Mouse (Mus musculus) midbrain, embryonic 15.5 days (tissue): ENCODE results near the gene Tlcd2. TPM values are rescaled to one million over a fixed set of nuclear protein-coding genes. Genes with fewer than 3 reads are reported as not detected.

Experiments
- ATAC-seq: fragments of 200-750 bp; cut with Nextera tagmentation; replicated peaks from 2 replicates; pipeline ENCODE4 v1.8.0; 2017; ENCODE audit warnings: moderate TSS enrichment
- H3K27ac ChIP-seq: fragments of 300-500 bp; sonication (generic); 2 replicates; pipeline ENCODE4 v1.5.1; 2015; ENCODE audit warnings: mild to moderate bottlenecking, inconsistent platforms
- H3K27me3 ChIP-seq: fragments of 300-500 bp; sonication (generic); replicated peaks from 2 replicates; pipeline ENCODE4 v1.6.1; 2015; ENCODE audit warnings: inconsistent platforms
- H3K36me3 ChIP-seq: fragments of 300-500 bp; sonication (generic); replicated peaks from 2 replicates; pipeline ENCODE4 v1.6.1; 2015; ENCODE audit warnings: inconsistent platforms
- H3K4me1 ChIP-seq: fragments of 300-500 bp; sonication (generic); 2 replicates; pipeline ENCODE4 v1.6.1; 2015; ENCODE audit warnings: inconsistent platforms
- H3K4me2 ChIP-seq: fragments of 300-500 bp; sonication (generic); 2 replicates; pipeline ENCODE4 v1.6.1; 2015; ENCODE audit warnings: inconsistent platforms, mild to moderate bottlenecking, moderate library complexity
- H3K4me3 ChIP-seq: fragments of 300-500 bp; sonication (generic); 2 replicates; pipeline ENCODE4 v1.5.1; 2015; ENCODE audit warnings: mild to moderate bottlenecking, inconsistent platforms
- H3K9ac ChIP-seq: fragments of 300-500 bp; sonication (generic); 2 replicates; pipeline ENCODE4 v1.6.1; 2015; ENCODE audit warnings: mild to moderate bottlenecking, inconsistent platforms
- H3K9me3 ChIP-seq: fragments of 300-500 bp; sonication (generic); 2 replicates; pipeline ENCODE4 v1.6.1; 2016; ENCODE audit warnings: inconsistent platforms
- WGBS: fragments of 180-500 bp; shearing (Covaris S2); methylation state at CpG from one replicate; pipeline ENCODE4 v1.1.7; 2015; ENCODE audit warnings: mixed read lengths; 5-methylcytosine and 5-hydroxymethylcytosine counted together
- polyA plus RNA-seq: library from polyadenylated mRNA; unstranded; fragments of >200 nt; fragmentation: Nextera tagmentation; extraction: Ambion mirVana; gene quantifications from 2 replicates; pipeline ENCODE4 v1.2.1, GENCODE M21; 2015

The Tlcd2 gene
- polyA plus RNA-seq, 1 experiment from 2014 or later, result 2.2 TPM

DNA sequence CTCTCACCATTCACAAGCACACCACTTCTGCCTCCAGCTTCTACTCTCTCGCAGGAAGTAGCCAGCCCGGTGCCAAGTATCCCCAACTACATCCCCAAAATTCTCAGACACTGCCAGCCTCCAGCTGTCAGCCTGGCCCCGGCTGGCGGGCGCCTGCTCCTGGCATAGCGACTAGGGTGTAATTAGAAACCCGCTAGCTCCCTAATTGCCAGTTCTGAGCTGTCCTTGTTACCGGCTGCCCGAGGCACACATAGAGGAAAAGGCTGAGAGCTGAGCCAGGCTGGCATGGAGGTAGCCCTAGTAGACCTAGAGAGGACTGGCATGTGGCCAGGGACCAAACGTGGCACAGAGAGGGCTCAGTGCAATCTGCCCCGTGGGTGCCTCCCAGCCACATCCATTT lies 30.2 kb upstream of the Tlcd2 start:
- no peaks in the 10 kb centered on the region for H3K27me3 ChIP-seq
- H3K9me3 ChIP-seq, result no peaks in the 10 kb centered on the region
- H3K27ac ChIP-seq, result no peak overlapping the region
- no peak overlapping the region for H3K9ac ChIP-seq
- WGBS, result 72% methylated on average over 11 of the region's 11 CpGs
- H3K4me1 ChIP-seq, result no peaks in the 10 kb centered on the region
- no peak overlapping the region for H3K4me2 ChIP-seq
- H3K36me3 ChIP-seq, result no peaks in the 10 kb centered on the region
- no peak overlapping the region for H3K4me3 ChIP-seq
- ATAC-seq, result no peak

DNA sequence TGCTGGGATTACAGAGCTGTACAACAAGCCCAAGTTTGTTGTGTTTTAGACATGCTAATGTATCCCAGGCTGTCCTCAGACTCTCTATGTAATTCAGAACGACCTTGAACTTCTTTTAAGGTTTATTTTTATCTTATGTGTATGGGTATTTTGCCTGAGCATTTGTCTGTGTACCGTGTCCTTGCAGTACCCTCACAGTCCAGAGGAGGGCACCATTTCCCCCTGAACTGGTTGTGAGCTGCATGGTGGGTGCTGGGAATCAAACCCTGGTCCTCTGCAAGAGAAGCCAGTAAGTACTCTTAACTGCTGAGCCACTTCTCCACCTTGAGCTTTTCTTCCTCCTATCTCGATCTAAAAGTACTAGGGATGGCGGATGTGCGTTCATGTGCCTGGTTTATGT lies 27.4 kb upstream of the Tlcd2 start:
- H3K27ac ChIP-seq, result no peak overlapping the region
- H3K9me3 ChIP-seq, result no peaks in the 10 kb centered on the region
- H3K27me3 ChIP-seq, result no peaks in the 10 kb centered on the region
- H3K4me1 ChIP-seq, result no peaks in the 10 kb centered on the region
- no peak for ATAC-seq
- no peak overlapping the region for H3K4me2 ChIP-seq
- no peak overlapping the region for H3K4me3 ChIP-seq
- no peak overlapping the region for H3K9ac ChIP-seq
- H3K36me3 ChIP-seq, result no peaks in the 10 kb centered on the region
- WGBS, result 88% methylated on average over 5 of the region's 5 CpGs

DNA sequence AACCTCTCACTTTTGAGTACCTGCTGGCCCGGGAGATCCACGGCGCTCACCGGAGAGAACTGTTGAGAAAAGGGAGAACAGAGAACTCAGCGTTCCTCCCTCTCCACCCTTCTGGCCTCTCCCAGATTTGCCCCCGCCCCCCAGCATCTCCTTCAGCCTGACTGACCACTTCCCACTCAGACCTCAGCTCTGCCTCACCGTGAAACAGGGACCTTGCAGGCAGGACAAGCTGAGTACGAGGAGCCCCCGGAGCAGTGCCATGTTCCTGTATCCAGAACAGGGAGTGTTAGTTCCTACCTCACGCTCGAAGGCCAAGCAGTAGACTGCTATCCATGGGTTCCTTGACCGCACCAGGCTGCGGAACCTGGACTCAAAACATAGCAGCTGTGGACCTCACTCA lies 23.3 kb upstream of the Tlcd2 start:
- 0 out of 2 replicates have a peak, but pooled peaks cover 5% of the 10 kb centered on the region for H3K36me3 ChIP-seq
- no peak for ATAC-seq
- no peaks in the 10 kb centered on the region for H3K4me1 ChIP-seq
- no peaks in the 10 kb centered on the region for H3K27me3 ChIP-seq
- H3K27ac ChIP-seq, result no peak overlapping the region
- 89% methylated on average over 13 of the region's 13 CpGs for WGBS
- H3K9me3 ChIP-seq, result no peaks in the 10 kb centered on the region
- H3K9ac ChIP-seq, result no peak overlapping the region
- H3K4me2 ChIP-seq, result no peak overlapping the region
- no peak overlapping the region for H3K4me3 ChIP-seq

DNA sequence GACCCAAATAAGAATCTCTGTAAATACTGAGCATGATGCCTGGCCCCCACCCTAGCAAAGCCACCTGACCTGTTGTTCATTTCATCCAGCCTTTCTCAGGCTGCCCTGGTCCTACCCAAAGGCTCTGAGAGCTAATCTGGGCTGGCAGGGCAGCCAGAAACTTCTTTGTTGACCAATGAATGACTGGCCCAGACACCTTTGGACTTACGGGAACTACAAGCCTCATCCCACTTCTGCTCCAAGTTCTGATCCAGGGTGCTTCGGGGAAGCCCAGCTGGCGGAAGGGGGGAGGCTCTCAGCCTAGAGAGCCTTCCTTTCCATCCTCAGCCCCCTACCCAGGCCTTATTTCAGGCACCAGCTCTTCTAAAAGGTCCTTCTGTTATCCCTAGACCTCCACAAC lies 22.7 kb upstream of the Tlcd2 start:
- 0 out of 2 replicates have a peak, but pooled peaks cover 5% of the 10 kb centered on the region for H3K36me3 ChIP-seq
- no peaks in the 10 kb centered on the region for H3K9me3 ChIP-seq
- no peak overlapping the region for H3K4me3 ChIP-seq
- no peaks in the 10 kb centered on the region for H3K27me3 ChIP-seq
- no peak overlapping the region for H3K27ac ChIP-seq
- H3K4me1 ChIP-seq, result no peaks in the 10 kb centered on the region
- no peak for ATAC-seq
- 89% methylated on average over 3 of the region's 3 CpGs for WGBS
- H3K4me2 ChIP-seq, result no peak overlapping the region
- no peak overlapping the region for H3K9ac ChIP-seq

DNA sequence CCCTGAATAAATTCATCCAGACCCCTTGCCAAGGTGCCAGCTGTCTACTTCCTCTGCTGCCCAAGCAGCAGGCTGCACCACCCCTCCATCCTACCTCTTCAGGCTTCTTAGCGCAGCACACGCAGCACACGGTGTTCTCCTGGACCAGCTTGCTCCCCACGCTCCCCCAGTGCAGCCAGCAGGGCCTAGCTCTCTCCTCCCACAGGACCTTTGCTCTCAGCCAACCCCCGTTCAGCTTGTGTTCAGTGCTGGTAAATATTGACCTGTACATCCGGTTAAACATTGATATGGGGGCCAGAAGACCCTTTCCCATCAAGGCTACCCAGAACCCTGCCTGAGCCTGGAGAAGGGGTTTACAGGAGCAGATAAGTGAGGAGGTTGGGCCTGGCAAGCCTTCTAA lies 22.2 kb upstream of the Tlcd2 start, which contains the start of gene Serpinf2:
TSS of gene Serpinf2 (minus strand) at position 229 of the 400 bp plus-strand sequence.
- WGBS, result 88% methylated on average over 6 of the region's 6 CpGs
- no peak within 1 kb of the TSS for H3K27ac ChIP-seq
- ATAC-seq, result no peak
- no peaks in the 10 kb centered on the region for H3K4me1 ChIP-seq
- no peak within 1 kb of the TSS for H3K4me3 ChIP-seq
- H3K9ac ChIP-seq, result no peak within 1 kb of the TSS
- H3K9me3 ChIP-seq, result no peaks in the 10 kb centered on the region
- 0 out of 2 replicates have a peak, but pooled peaks cover 5% of the 10 kb centered on the region for H3K36me3 ChIP-seq
- H3K27me3 ChIP-seq, result no peaks in the 10 kb centered on the region
- no peak within 1 kb of the TSS for H3K4me2 ChIP-seq

DNA sequence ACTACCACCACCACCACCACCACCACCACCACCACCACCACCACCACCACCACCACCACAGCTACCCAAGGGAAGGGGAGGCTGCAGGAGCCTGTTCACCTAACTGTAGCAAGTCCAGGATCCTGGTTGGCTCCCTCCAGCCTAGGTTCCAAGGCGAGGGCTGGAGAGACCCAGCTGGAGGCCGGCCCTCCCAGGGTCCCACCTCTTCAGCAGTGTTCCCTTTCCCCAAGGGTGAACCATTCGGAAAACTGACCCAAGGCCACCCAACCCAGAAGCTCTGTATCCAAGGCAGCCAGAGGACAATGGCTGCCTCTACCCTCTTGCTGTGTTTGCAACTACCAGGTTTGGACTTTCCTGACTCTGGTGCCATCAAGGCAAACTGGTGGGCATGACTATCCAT lies 21.6 kb upstream of the Tlcd2 start:
- H3K9me3 ChIP-seq, result no peaks in the 10 kb centered on the region
- ATAC-seq, result no peak
- no peaks in the 10 kb centered on the region for H3K4me1 ChIP-seq
- no peaks in the 10 kb centered on the region for H3K27me3 ChIP-seq
- no peak overlapping the region for H3K4me3 ChIP-seq
- no peak overlapping the region for H3K27ac ChIP-seq
- H3K36me3 ChIP-seq, result 0 out of 2 replicates have a peak, but pooled peaks cover 5% of the 10 kb centered on the region
- H3K4me2 ChIP-seq, result no peak overlapping the region
- no peak overlapping the region for H3K9ac ChIP-seq
- WGBS, result 94% methylated on average over 3 of the region's 3 CpGs

DNA sequence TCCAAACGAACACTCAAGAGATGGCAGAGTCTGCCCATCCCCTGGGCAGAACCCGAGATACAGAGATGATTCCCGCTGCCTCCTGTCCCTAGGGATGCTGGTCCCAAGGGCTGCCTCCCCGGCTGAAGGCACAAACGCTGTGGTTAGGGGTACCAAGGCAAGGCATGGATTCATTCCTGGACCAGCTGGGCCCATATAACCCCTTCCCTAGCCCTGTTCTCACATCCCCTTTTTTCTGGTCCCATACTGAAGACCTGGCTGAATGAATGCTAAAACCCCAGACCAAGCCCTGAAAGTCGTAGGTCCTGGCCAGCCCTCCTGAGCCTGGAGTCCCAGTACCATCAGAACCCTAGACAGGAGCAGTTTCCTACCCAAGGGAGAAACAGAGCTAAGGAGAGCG lies 20.5 kb upstream of the Tlcd2 start:
- WGBS, result 87% methylated on average over 7 of the region's 7 CpGs
- Histone ChIP-seq H3K27me3 (no peaks in the 10 kb centered on the region), H3K27ac (no peak overlapping the region), H3K9ac (no peak overlapping the region), H3K4me3 (no peak overlapping the region), H3K36me3 (0 out of 2 replicates have a peak, but pooled peaks cover 9% of the 10 kb centered on the region), H3K4me2 (no peak overlapping the region), H3K9me3 (no peaks in the 10 kb centered on the region), H3K4me1 (no peaks in the 10 kb centered on the region)
- ATAC-seq, result no peak

DNA sequence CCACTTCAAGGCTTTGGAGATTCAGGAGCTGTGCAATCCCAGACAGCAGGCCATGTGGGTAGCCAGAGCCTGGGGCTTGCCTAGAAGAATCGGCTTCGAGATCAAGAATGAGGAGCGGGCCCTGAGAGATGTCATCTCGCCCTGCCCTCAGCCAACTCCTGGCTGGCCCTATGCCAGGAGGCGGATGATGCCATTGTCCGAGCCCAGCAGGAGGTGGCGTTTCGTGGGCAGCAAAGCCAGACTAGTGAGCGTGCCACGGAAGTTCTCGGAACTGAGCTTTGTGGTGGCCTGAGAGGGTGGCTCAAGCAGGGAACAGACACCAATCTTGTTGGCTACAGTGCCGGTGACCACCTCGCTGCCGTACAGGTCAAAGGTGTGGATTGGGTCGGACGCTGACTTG lies 19.9 kb upstream of the Tlcd2 start:
- WGBS, result 64% methylated on average over 16 of the region's 16 CpGs

DNA sequence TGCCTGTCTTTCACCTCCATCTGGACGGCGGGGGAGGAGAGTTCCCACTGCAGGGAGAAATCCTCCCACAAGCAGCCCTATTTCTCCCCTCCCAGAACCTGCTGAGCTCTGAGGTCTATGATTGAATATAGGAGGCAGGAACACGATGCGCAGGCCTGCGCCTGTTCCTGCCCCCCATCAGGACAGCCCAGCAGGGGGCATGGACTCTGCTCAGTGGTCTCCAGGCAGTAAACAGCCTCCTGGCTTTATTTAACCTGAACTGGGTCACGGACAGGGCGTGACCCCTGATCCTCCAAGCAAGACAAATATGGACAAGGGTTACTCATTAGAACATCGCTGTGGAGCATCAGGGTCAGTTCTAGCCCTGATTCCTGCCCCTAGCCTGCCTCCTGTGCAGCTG lies 17.8 kb upstream of the Tlcd2 start:
- no peak for ATAC-seq
- Histone ChIP-seq H3K27ac (no peak overlapping the region), H3K27me3 (no peaks in the 10 kb centered on the region), H3K36me3 (peaks cover 23% of the 10 kb centered on the region; the same call in 1 of the 2 replicates), H3K9me3 (no peaks in the 10 kb centered on the region), H3K4me2 (no peak overlapping the region), H3K4me3 (no peak overlapping the region), H3K4me1 (no peaks in the 10 kb centered on the region), H3K9ac (no peak overlapping the region)
- 54% methylated on average over 8 of the region's 8 CpGs for WGBS

More for the DNA sequence above, 19.9 kb upstream of the Tlcd2 start:
- Histone ChIP-seq H3K27me3 (no peaks in the 10 kb centered on the region), H3K9ac (no peak overlapping the region), H3K4me1 (no peaks in the 10 kb centered on the region), H3K4me3 (no peak overlapping the region), H3K27ac (no peak overlapping the region), H3K36me3 (0 out of 2 replicates have a peak, but pooled peaks cover 9% of the 10 kb centered on the region), H3K9me3 (no peaks in the 10 kb centered on the region), H3K4me2 (no peak overlapping the region)
- no peak for ATAC-seq

DNA sequence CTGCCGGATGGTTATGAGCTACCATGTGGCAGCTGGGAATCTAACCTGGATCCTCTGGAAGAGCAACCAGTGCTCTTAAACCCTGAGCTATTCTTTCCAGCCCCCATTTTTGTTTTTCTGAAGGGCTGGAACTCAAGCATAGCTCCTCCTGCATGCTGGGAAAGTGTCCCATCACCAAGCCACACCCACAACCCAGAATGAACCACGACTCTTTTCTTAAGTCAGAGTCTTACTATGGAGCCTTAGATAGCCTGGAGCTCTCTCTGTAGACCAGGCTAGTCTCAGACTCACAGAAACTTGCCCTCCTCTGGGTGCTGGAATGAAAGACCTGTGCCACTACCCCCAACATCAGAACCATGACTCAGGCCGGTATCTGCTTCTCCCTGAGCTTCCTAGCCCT lies 12.9 kb upstream of the Tlcd2 start:
- Histone ChIP-seq H3K27me3 (no peaks in the 10 kb centered on the region), H3K4me1 (peaks cover 5% of the 10 kb centered on the region), H3K4me2 (no peak overlapping the region), H3K36me3 (peaks cover 24% of the 10 kb centered on the region; the same call in 1 of the 2 replicates), H3K27ac (no peak overlapping the region), H3K9ac (no peak overlapping the region), H3K9me3 (no peaks in the 10 kb centered on the region), H3K4me3 (no peak overlapping the region)
- WGBS, result 90% methylated on average over 3 of the region's 3 CpGs
- no peak for ATAC-seq

DNA sequence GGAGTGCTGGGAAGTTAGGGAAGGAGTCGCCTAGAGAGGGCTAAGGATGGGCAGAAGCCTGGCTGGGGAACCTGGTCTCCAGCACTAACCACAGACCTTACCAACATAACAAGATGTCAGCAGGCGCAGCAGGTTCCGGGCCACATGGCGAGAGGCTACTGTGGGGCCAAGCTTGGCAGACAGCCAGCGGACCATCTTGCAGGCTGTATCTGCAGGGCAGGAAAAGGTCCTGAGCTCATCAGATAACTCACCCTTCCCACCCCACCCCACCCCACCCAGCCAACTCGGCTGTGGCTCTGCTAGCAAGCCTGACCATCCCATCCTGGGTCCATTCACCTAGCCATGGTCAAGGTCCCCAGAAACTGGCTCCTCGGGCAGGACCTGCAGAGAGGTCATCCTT lies 11.8 kb upstream of the Tlcd2 start:
- no peak for ATAC-seq
- H3K9ac ChIP-seq, result no peak overlapping the region
- no peak overlapping the region for H3K4me2 ChIP-seq
- peaks cover 11% of the 10 kb centered on the region for H3K4me1 ChIP-seq
- H3K4me3 ChIP-seq, result no peak overlapping the region
- WGBS, result 86% methylated on average over 7 of the region's 7 CpGs
- H3K27me3 ChIP-seq, result no peaks in the 10 kb centered on the region
- peaks cover 24% of the 10 kb centered on the region; the same call in 1 of the 2 replicates for H3K36me3 ChIP-seq
- no peaks in the 10 kb centered on the region for H3K9me3 ChIP-seq
- no peak overlapping the region for H3K27ac ChIP-seq

DNA sequence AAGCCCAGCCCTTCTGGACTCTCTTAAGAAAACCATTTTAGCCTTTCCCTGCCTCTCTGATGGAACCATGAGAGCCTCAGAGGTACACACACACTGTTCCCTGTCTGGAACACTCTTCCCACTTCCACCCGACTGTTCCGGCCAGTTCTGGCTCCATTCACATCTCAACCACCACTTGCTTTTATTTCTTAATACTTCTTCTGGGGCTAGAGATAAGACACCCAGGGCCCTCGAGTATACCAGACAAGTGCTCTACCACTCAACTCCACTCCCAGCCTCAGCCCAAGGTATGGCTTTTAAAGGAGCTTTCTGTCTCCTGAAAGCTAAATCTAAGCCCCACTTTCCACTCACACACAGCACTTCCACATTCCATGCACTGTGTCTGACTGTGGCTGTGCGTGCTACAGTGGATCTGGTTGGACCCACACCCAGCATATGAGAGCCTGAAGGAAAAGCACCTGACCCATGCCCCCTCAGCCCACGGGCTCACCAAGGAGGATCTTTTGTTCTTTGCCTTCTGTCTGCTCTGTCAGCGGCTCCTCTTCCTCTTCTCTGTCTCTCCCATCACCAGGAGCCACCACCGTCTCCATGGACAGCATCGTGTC lies 11.1 kb upstream of the Tlcd2 start:
- 83% methylated on average over 8 of the region's 8 CpGs for WGBS
- no peaks in the 10 kb centered on the region for H3K27me3 ChIP-seq
- ATAC-seq, result no peak
- no peak overlapping the region for H3K9ac ChIP-seq
- no peak overlapping the region for H3K27ac ChIP-seq
- no peak overlapping the region for H3K4me3 ChIP-seq
- H3K4me2 ChIP-seq, result no peak overlapping the region
- peaks cover 17% of the 10 kb centered on the region for H3K4me1 ChIP-seq
- peaks cover 22% of the 10 kb centered on the region; the same call in 1 of the 2 replicates for H3K36me3 ChIP-seq
- H3K9me3 ChIP-seq, result no peaks in the 10 kb centered on the region

DNA sequence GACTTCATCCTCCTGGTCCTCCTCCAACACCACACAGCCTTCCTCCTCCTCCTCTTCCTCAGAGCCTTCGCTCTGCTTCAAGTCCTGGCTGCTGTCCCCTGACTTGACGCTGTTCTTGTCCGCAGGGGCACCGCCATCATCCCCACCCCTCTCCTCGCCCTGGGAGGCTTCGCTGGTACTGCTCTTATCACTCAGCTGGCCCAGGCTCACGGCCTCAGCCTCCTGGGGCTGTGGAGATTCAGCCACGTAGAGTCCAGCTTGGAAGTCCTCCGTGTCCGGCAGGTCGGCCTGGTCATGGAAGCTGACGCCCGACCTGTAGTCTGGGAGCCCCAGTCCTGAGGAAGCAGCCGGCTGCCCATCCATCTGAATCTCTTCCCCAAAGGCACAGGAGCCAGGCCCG lies 10.6 kb upstream of the Tlcd2 start:
- Histone ChIP-seq H3K4me3 (no peak overlapping the region), H3K27ac (no peak overlapping the region), H3K9me3 (no peaks in the 10 kb centered on the region), H3K9ac (no peak overlapping the region), H3K4me1 (peaks cover 17% of the 10 kb centered on the region), H3K4me2 (no peak overlapping the region), H3K27me3 (no peaks in the 10 kb centered on the region), H3K36me3 (peaks cover 19% of the 10 kb centered on the region; the same call in 1 of the 2 replicates)
- WGBS, result 88% methylated on average over 15 of the region's 15 CpGs
- ATAC-seq, result no peak
